Mouse (Mus musculus) c-Kit-positive CD71-positive TER-119-positive erythroid progenitor cells, embryonic 14.5 days (primary cell): Measurements from ENCODE around the gene H2afv.

Source experiments
- DNase-seq: peaks from one replicate; pipeline ENCODE4 v3.0.0-alpha.2; 2013; ENCODE audit warnings: low spot score

The H2afv gene

GRCm38 (mm10) chr11:6388726-6389413 lies 55.4 kb downstream of the H2afv start, which contains the start of gene Zmiz2:
TSS of gene Zmiz2 (plus strand) at chr11:6389074.
- peak; percentile 89 for DNase-seq

- no peak for DNase-seq
Observed at GRCm38 (mm10) chr11:6388126-6388725, 56.0 kb downstream of the H2afv start.

DNA sequence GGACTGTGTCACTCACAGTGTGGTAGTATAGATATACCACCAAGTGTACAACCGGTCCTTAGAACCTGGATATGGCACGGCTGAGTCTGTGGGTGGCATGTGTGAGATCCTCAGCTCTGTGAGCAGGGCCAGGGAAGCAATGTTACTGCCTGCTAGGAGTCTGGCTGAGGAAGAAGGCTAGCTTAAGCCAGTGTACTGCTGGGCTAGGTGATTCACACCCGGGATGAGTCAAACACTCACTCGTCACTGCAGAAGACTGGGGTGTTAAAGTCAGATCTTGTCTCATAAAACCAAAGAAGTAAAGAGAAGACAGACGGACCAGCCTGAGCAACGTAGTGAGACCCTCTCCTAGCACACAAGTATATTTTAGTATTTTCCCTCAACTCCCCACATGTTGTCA lies 63.3 kb downstream of the H2afv start:
- DNase-seq = no peak
